8 mouse cellular contexts compared by ENCODE assay signal in genomic region chrX:13072461-13072982, GRCm38 (mm10). TPM values are rescaled to one million over a fixed set of nuclear protein-coding genes. Genes with fewer than 3 reads are reported as not detected.
DNase-seq lines count a peak whose midpoint lies in the region; ATAC-seq and TF ChIP-seq lines count a peak whose summit lies in the region.

No protein-coding gene starts in this region.

- no peak for TF ChIP-seq CTCF in bone marrow macrophage, adult 2 months (IDR thresholded peaks at IDR 0.05; ENCODE audit: low read depth, low read length)
- no peak for TF ChIP-seq CTCF in embryonic fibroblast, embryonic 13.5 days (IDR thresholded peaks at IDR 0.05; ENCODE audit: borderline replicate concordance, insufficient read depth, low read length)

- no peaks in the 10 kb centered on the region for H3K9me3 ChIP-seq in heart, embryonic 10.5 days
- no peaks in the 10 kb centered on the region for H3K9me3 ChIP-seq in kidney, embryonic 15.5 days (replicated peaks)
- H3K9me3 ChIP-seq in liver, embryonic 11.5 days (ENCODE audit: control insufficient read depth, low read length), result no peaks in the 10 kb centered on the region

- H3K27ac ChIP-seq in bone marrow macrophage, adult 2 months (ENCODE audit: insufficient read depth, low read depth, low read length), result peak overlapping the region; percentile 84
- H3K27ac ChIP-seq in embryonic fibroblast, embryonic 13.5 days (ENCODE audit: insufficient read depth, low read length), result peak overlapping the region; percentile 81
- H3K27ac ChIP-seq in heart, embryonic 10.5 days, result peak overlapping the region; percentile 93
- peak overlapping the region; percentile 95 for H3K27ac ChIP-seq in kidney, embryonic 15.5 days
- H3K27ac ChIP-seq in liver, embryonic 11.5 days (ENCODE audit: low read depth, low read length), result peak overlapping the region; percentile 85

- H3K4me1 ChIP-seq in bone marrow macrophage, adult 2 months (ENCODE audit: control insufficient read depth, insufficient read depth, low read length), result 0 out of 2 replicates have a peak, but pooled peaks cover 2% of the 10 kb centered on the region
- no peaks in the 10 kb centered on the region for H3K4me1 ChIP-seq in embryonic fibroblast, embryonic 13.5 days (ENCODE audit: control insufficient read depth, insufficient read depth, low read length)
- no peaks in the 10 kb centered on the region for H3K4me1 ChIP-seq in heart, embryonic 10.5 days
- 0 out of 2 replicates have a peak, but pooled peaks cover 2% of the 10 kb centered on the region for H3K4me1 ChIP-seq in kidney, embryonic 15.5 days
- H3K4me1 ChIP-seq in liver, embryonic 11.5 days (replicated peaks; ENCODE audit: control insufficient read depth, insufficient read depth, low read length), result no peaks in the 10 kb centered on the region

- peak overlapping the region; percentile 88 for H3K4me3 ChIP-seq in bone marrow macrophage, adult 2 months (ENCODE audit: insufficient read depth, low read length)
- peak overlapping the region; percentile 93 for H3K4me3 ChIP-seq in embryonic fibroblast, embryonic 13.5 days (ENCODE audit: insufficient read depth, low read length)
- H3K4me3 ChIP-seq in heart, embryonic 10.5 days, result peak overlapping the region; percentile 76
- peak overlapping the region; percentile 72 for H3K4me3 ChIP-seq in kidney, embryonic 15.5 days (replicated peaks)
- peak overlapping the region; percentile 79 for H3K4me3 ChIP-seq in liver, embryonic 11.5 days (ENCODE audit: low read depth, low read length)

- H3K27me3 ChIP-seq in heart, embryonic 10.5 days (ENCODE audit: insufficient read depth, poor library complexity, severe bottlenecking), result peaks cover 30% of the 10 kb centered on the region; the same call in 1 of the 2 replicates
- H3K27me3 ChIP-seq in kidney, embryonic 15.5 days, result peaks cover 22% of the 10 kb centered on the region
- peaks cover 22% of the 10 kb centered on the region for H3K27me3 ChIP-seq in liver, embryonic 11.5 days (replicated peaks; ENCODE audit: control insufficient read depth, insufficient read depth, low read length)

- H3K36me3 ChIP-seq in heart, embryonic 10.5 days, result 0 out of 2 replicates have a peak, but pooled peaks cover under 1% of the 10 kb centered on the region
- H3K36me3 ChIP-seq in kidney, embryonic 15.5 days, result no peaks in the 10 kb centered on the region
- H3K36me3 ChIP-seq in liver, embryonic 11.5 days (ENCODE audit: control insufficient read depth, insufficient read depth, low read length), result no peaks in the 10 kb centered on the region

- peak; percentile 70 for DNase-seq in A20 (ENCODE audit: low read depth, low spot score)
- peak; percentile 81 for DNase-seq in heart, embryonic 10.5 days (ENCODE audit: low spot score)
- DNase-seq in liver, embryonic 11.5 days (ENCODE audit: low spot score), result peak; percentile 76
- peak; percentile 32 to 53 for DNase-seq in spleen, postnatal 14 days (ENCODE audit: low spot score in 2 of 2)

- peak overlapping the region; percentile 79 for H3K9ac ChIP-seq in kidney, embryonic 15.5 days
- peak overlapping the region; percentile 81 for H3K9ac ChIP-seq in liver, embryonic 11.5 days (ENCODE audit: low read depth, low read length)

- ATAC-seq in kidney, embryonic 15.5 days (replicated peaks; ENCODE audit: low FRiP score), result peak; percentile 54
- ATAC-seq in liver, embryonic 11.5 days (replicated peaks; ENCODE audit: low FRiP score), result peak; percentile 39
- peak; percentile 44; the same call in 1 of the 2 replicates for ATAC-seq in monocyte, adult 5-6 weeks (replicated peaks; ENCODE audit: insufficient number of reproducible peaks, low FRiP score, low TSS enrichment, poor library complexity, severe bottlenecking)

- peak overlapping the region; percentile 55 for H3K4me2 ChIP-seq in kidney, embryonic 15.5 days
- peak overlapping the region; percentile 60 for H3K4me2 ChIP-seq in liver, embryonic 11.5 days

- no peak for TF ChIP-seq POLR2A in bone marrow macrophage, adult 2 months (IDR thresholded peaks at IDR 0.05; ENCODE audit: borderline replicate concordance, low read depth, low read length)
- peak; percentile 57; the same call in 1 of the 2 replicates for TF ChIP-seq POLR2A in embryonic fibroblast, embryonic 13.5 days (IDR thresholded peaks at IDR 0.05; ENCODE audit: low read depth, low read length)

- WGBS in heart, embryonic 10.5 days, result 20% methylated on average over 41 of the region's 73 CpGs
- 21% methylated on average over 63 of the region's 73 CpGs for WGBS in kidney, embryonic 15.5 days
- WGBS in liver, embryonic 11.5 days, result 12% methylated on average over 39 of the region's 73 CpGs

RNA-seq across cellular contexts. Expression of gene Usp9x, which starts 1.2 kb away (rescaled TPM):
- 67.5 and 79.5 TPM in 2 replicates for polyA plus RNA-seq in bone marrow macrophage, adult 2 months (2012; ENCODE audit: insufficient read depth, insufficient read length, missing spikeins)
- polyA plus RNA-seq in embryonic fibroblast, embryonic 13.5 days (2011; ENCODE audit: insufficient read length, low read depth, missing spikeins), result 214 and 248 TPM in 2 replicates
- polyA plus RNA-seq in heart, embryonic 10.5 days (2016; fragmentation: Nextera tagmentation; extraction: Ambion mirVana), result 33.4 and 38.0 TPM in 2 replicates
- 25.7 and 29.7 TPM in 2 replicates for polyA plus RNA-seq in kidney, embryonic 15.5 days (2015; fragmentation: Nextera tagmentation; extraction: Ambion mirVana)
- polyA plus RNA-seq in liver, embryonic 11.5 days (2014; fragmentation: Nextera tagmentation; extraction: Ambion mirVana), result 34.6 and 39.1 TPM in 2 replicates
- 131 to 149 TPM (median 135 TPM) in 3 replicates for total RNA-seq in monocyte, adult 5-6 weeks (2017)

Comparison
In these comparisons a context has a peak if more than half of its experiments do, and no peak if none do; other contexts are left out.
1. Peak in every context shown above with its lines: DNase-seq, ATAC-seq, H3K4me3 ChIP-seq and H3K27ac ChIP-seq.